Mouse (Mus musculus): ENCODE results near the gene Pdzk1ip1. TPM values are rescaled to one million over a fixed set of nuclear protein-coding genes. Genes with fewer than 3 reads are reported as not detected.

Gene Pdzk1ip1
- polyA plus RNA-seq, 1 experiment = not detected

DNA sequence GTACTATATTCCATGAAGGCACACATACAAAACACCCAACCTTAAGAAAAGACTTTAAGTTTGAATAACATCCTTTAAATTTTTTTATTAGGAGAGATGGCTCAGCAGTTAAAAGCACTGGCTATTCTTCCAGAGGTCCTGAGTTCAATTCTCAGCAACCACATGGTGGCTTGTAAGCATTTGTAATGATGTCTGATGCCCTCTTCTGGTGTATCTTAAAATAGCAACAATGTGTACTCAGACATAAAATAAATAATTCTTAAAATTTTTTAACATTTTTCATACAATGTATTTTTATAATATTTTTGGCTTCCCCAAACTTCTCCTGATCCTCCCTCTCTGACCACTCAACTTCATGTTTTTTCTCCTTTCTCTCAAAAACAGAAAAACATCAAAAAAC lies 36.2 kb downstream of the Pdzk1ip1 start:
- no peaks in the 10 kb centered on the region for H3K4me1 ChIP-seq (ENCODE audit: control insufficient read depth, insufficient read depth, insufficient read length, low read length)
- H3K27ac ChIP-seq (replicated peaks; ENCODE audit: low read depth, low read length) = no peak overlapping the region
- no peak overlapping the region for H3K4me3 ChIP-seq (ENCODE audit: insufficient read depth, low read depth, low read length)

DNA sequence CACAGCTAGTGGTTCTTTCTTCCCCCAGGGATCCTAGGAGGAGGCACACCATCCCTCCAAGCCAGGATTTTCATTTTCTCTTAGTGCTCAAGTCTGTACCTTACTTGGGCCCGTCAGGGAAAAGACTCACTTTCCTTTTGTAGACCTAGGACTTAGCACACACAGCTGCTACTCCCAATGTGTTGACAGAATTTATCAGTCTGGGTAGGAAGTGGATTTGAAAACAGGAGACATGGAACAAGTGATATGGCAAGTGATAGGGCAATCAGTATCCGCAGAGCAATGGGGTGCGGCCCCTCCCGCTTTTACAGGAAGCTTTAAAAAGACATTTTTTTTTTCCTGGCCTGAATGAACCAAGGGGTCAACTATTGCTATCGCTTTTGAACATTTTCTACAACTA lies 44.6 kb downstream of the Pdzk1ip1 start:
- no peaks in the 10 kb centered on the region for H3K4me1 ChIP-seq (ENCODE audit: control insufficient read depth, insufficient read depth, insufficient read length, low read length)
- no peak overlapping the region for H3K4me3 ChIP-seq (ENCODE audit: insufficient read depth, low read depth, low read length)

DNA sequence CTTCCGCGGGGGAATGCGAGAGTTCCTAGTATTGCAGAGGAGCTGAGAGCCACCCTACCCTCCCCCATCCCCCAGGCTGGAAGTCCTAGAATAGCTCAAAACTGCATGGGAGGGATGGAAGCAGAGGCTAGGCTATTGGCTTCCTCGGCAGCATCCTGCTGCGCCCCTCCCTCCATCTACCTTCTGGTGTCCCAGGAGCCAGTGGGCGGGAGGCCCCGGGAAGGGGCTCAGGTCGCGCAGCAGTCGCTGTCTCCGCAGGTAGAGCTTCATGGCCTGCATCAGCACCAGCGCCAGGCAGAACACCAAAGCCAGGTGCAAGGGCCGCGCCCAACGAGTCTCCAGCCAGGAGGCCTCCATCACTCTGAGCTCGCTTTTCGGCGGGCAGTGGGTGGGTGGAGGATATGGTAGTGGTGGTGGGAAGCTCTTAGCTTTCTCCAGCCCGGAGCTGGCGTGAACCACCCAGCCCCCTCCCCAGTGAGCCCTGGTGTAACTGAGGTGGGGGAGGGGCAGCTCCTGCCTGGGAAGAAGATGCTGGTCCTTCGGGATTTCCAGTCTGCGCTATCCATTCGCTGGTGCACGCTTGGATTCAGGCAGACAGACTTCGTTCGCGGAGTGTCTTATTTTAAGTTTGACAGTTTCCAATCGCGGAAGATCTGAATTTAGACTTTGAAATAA lies 45.2 kb downstream of the Pdzk1ip1 start, which contains the start of gene Cyp4x1:
Cyp4x1 (minus strand) TSS at position 661 of the 675 bp plus-strand sequence.
- Histone ChIP-seq H3K27ac (replicated peaks; ENCODE audit: low read depth, low read length) (no peak within 1 kb of the TSS), H3K4me3 (ENCODE audit: insufficient read depth, low read depth, low read length) (no peak within 1 kb of the TSS), H3K4me1 (ENCODE audit: control insufficient read depth, insufficient read depth, insufficient read length, low read length) (no peaks in the 10 kb centered on the region)

More for the DNA sequence above, 44.6 kb downstream of the Pdzk1ip1 start:
- H3K27ac ChIP-seq (replicated peaks; ENCODE audit: low read depth, low read length) = no peak overlapping the region

DNA sequence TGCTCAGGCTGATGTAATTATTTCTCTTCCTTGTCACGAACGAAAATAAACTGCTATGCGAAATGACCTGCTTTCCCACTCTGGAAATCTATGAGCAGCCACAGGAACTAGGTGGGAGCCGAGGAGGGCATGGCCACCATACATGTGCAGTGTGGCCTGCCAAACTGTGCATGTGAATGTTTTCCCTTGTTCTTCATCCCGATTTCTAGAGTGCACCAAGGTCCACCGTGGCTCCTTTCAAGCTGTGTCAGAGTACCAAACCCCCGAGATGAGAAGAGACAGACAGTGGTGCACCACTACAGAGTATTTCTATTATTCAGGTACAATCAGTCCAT lies 45.8 kb downstream of the Pdzk1ip1 start:
- no peaks in the 10 kb centered on the region for H3K4me1 ChIP-seq (ENCODE audit: control insufficient read depth, insufficient read depth, insufficient read length, low read length)
- no peak overlapping the region for H3K27ac ChIP-seq (replicated peaks; ENCODE audit: low read depth, low read length)
- H3K4me3 ChIP-seq (ENCODE audit: insufficient read depth, low read depth, low read length) = no peak overlapping the region

Other genes starting within 250 kb of the Pdzk1ip1 start
- not detected in 2 replicates for gene Foxd2, start 179.8 kb upstream of the Pdzk1ip1 start, polyA plus RNA-seq (2012; ENCODE audit: insufficient read depth, insufficient read length, missing spikeins)
- not detected in 2 replicates for gene Foxe3, start 162.7 kb upstream of the Pdzk1ip1 start, polyA plus RNA-seq (2012; ENCODE audit: insufficient read depth, insufficient read length, missing spikeins)
- gene Cmpk1, start 101.5 kb upstream of the Pdzk1ip1 start, polyA plus RNA-seq (2012; ENCODE audit: insufficient read depth, insufficient read length, missing spikeins) = 137 and 158 TPM in 2 replicates
- 0.52 TPM in 1 of 2 replicates, not detected in the other for gene Stil, start 88.5 kb upstream of the Pdzk1ip1 start, polyA plus RNA-seq (2012; ENCODE audit: insufficient read depth, insufficient read length, missing spikeins)
- gene Tal1, start 32.3 kb upstream of the Pdzk1ip1 start, polyA plus RNA-seq (2012; ENCODE audit: insufficient read depth, insufficient read length, missing spikeins) = 0.71 and 1.1 TPM in 2 replicates
- not detected in 2 replicates for gene Cyp4x1, start 45.6 kb downstream of the Pdzk1ip1 start, polyA plus RNA-seq (2012; ENCODE audit: insufficient read depth, insufficient read length, missing spikeins)
- gene Cyp4a29, start 153.4 kb downstream of the Pdzk1ip1 start, polyA plus RNA-seq (2012; ENCODE audit: insufficient read depth, insufficient read length, missing spikeins) = not detected in 2 replicates
- not detected in 2 replicates for gene Cyp4a12a, start 210.3 kb downstream of the Pdzk1ip1 start, polyA plus RNA-seq (2012; ENCODE audit: insufficient read depth, insufficient read length, missing spikeins)

All from brown adipose tissue, adult 24 weeks (tissue).